Mouse (Mus musculus) embryo, embryonic 9.5 days (tissue): ENCODE results near the gene Gstm2.
A peak's percentile ranks its signal among the peaks of the same experiment; 100 is the strongest.
"Not testable (repeated sequence)": the region's sequence is repeated elsewhere in the genome, so short reads cannot be mapped to it uniquely, and the experiment has no call there.

Experiments
- DNase-seq: peaks from one replicate; pipeline ENCODE4 v3.0.0-alpha.2; 2017; ENCODE audit errors: extremely low spot score

Gene Gstm2

GRCm38 (mm10) chr3:107986041-107986562, at the start of gene Gstm2:
Gene Gstm2, minus strand, starts transcription at chr3:107986453.
- peak; percentile 36 for DNase-seq

GRCm38 (mm10) chr3:108033156-108033555, 46.9 kb upstream of the Gstm2 start:
- no peak for DNase-seq

- no peak for DNase-seq
Observed at GRCm38 (mm10) chr3:108032113-108032512, 45.9 kb upstream of the Gstm2 start.

DNA sequence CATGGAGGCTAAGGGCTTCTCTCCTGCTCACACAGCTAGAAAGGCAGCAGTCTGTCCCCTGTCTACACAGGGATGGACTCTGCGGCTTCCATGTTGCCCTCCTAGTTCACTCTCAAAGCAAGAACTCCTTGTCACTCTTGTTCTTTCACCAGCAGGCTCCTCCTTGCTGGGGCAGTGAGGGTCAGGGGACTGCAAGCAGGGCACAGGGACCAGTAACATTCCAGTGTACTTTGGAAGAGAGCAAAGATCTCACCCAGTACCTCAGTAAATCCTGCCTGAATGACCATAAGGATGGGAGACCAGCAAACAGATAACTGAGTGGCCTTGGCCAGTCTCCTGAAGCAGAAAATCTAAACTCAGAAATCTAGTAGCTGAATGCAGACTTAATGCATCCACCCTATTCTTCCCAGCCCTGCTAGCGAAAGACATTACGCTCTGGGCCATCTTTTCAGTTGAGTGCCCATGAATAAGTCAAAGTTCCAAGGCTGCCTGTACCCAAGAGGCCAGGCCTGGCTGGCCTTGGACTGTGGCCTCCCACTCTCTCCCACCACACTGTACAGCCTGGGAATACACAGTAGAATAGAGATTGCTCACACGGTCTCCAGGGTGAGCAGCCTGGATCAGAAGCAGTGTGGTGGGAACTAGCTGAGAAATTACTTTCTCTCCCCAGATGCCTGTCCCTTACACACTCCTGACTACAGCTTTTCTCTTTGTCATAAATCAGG, 42.5 kb upstream of the Gstm2 start:
- no peak for DNase-seq

DNA sequence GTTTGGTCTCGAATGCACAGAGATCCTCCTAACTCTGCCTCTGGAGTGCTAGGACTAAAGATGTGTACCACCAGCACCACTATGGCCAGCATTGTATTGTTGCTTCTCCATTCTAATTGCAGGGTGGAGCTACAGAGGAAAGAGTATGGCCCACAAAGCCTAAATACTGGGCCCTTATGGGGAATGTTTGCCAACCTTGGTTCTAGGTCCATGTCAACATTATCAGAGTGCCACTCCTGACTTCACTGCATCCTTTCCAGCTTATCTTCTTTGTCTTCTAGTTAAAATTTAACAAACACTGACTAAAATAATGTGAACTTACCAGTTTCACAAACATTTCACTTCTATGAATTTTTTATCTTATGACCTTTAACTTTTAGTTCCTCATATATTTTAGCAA, 40.3 kb upstream of the Gstm2 start:
- no peak for DNase-seq

DNA sequence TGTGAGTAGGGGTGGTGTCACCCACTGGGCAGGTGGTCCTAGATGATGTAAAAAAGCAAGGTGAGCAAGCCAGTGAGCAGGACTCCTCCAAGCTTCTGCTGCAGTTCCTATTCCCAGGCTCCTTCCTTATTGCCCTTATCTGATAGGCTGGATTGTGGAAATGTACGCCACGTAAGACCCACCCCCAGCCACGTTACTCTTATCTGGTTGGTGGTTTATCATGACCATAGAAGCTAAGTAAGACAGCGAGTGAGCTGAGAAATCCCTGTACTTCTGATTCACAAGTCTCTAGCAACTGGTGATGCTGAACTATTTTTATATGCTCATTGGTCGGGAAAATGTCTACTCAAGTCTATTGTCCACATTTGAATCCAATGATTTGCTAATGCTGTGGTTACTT, 39.8 kb upstream of the Gstm2 start:
- no peak for DNase-seq

- no peak for DNase-seq
Observed at GRCm38 (mm10) chr3:108025318-108025717, 39.1 kb upstream of the Gstm2 start.

GRCm38 (mm10) chr3:108022650-108023049, 36.4 kb upstream of the Gstm2 start:
- DNase-seq: no peak

DNA sequence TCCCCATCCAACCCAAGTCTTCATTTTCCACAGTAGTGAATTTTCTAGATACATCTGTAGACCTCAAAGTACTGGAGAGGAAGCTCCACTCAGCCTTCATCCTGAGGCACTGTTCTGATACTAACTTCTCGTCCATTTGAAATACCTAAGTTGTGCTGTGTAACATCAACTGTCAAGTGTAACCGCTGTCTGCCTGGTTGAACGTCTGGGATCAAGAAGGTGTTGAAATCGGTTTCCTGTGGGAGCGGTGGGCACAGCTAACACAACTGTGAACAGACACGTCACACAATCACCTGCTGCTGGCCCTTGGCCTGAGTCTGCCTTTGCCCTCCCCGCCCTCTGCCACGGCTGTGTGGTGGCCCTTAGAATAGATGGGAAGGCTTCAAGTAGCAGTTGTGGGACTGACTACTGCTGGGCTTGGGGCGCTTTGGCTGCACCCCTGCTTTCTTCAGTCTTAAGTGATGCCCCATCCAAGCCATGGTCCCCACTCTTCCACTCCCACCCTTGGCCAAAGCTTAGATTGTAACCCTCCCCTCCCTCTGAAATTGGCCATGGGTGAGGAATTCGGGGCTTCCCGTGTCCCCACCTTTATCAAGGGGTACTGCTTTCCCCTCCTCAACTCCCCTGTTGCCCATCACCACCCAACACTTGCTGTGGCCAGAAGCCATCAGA, 34.2 kb upstream of the Gstm2 start:
- not testable (repeated sequence) for DNase-seq

DNA sequence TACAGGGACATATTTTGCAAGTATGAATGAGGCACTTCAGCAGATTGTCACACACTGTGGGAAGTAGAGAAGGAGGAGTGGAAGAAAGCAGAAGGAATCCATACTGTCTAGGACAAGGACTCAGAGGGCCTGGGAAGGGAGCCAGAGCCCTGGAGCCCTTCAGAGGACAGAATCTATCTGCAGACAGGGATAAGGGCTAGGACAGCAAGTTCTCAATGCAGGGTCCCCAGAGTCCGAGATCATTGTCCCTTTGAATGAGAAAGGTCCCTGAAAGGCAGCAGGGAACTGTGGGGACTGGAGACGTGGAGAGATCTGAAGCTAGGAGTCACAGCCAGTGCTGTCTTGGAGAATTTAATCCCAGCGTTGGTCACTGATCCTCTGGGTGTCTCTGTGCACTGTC, 33.0 kb upstream of the Gstm2 start:
- not testable (repeated sequence) for DNase-seq

DNA sequence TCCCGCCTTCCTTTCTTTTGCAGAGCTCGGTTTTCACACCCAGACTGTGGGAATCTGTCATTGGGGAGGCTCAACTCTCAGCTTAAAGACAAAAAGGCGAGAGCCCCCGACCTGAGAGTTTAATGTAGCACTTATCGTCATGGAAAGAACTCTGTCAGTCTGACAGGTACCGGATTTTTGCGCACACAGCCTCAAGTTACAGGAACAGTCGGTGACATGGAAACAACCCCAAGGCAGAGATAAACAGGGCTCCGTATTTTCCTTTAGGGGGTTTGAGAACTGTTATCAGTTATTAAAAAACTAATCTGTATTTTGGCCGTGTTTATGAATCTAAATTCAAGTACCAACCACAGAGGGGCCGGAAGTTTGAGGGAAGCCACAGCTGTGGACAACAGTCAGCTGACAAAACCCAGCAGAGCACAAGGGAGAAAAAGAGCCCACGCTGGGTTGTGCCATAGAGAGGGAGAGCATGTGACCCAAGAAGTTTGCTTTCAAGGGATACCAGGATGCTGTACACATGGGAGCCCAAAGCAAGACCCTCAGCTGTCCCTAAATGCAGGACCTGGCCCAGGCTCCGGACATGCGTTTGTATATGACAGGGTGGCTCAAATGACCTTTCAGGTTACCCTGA, 32.1 kb upstream of the Gstm2 start:
- no peak for DNase-seq

- DNase-seq: peak; percentile 95
Observed at GRCm38 (mm10) chr3:108017473-108018189, 31.4 kb upstream of the Gstm2 start, which contains the start of gene Gstm1. Gene Gstm1, minus strand, starts transcription at chr3:108017973.

DNA sequence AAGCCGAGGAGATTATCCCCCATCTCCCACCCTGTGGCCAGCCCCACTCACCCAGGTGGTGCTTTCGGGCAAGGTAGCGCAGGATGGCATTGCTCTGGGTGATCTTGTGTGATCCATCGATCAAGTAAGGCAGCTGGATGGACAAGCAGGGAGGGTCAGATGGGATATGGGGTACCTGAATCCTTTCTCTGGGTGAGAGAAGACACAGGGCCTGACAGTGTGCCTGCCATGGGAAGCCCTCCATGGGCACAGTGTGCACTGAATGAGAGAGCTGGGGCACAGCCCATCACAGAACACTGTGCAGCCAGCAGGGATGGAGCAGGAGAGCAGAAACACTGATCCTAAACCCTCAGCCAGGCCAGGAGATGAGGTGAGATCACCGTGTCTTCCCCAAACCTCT, 30.2 kb upstream of the Gstm2 start:
- DNase-seq: not testable (repeated sequence)

GRCm38 (mm10) chr3:108014974-108015346, 28.7 kb upstream of the Gstm2 start:
- DNase-seq: no peak

DNA sequence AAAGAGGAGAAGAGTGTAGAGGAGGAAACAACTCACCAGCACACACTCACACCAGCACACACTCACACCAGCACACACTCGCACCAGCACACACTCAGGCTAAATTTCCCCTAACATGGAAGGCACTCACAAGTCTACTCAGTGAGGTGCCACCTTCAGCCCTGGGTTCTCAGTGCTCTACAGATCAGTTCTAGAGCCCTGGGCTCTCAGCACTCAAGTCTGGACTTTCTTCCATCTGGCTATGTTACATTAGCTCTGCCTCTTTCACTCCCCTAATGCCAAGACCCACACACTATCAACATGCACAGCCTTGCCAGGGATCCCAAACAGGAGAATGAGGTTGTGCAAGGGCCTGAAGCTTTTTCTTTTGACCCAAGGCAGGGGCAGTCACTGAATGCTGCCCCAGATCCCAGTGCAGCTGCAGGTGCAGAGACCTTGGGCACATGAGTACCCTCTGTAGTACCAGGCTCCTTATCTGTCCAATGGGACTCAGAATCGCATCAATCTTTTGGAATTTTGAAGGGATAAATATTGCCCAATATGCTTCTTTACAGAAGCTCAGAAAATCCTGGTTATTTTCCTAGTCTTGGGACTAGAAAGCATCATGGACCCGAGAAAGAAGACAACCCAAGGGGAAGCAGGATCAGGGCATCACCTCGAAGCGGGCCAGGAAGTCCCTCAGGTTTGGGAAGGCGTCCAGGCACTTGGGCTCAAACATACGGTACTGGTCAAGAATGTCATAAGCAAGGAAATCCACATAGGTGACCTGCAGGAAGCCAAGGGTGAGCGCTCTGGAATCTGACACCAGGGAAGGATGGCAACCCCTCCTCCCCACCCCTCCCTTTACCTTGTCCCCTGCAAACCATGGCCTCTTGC, 28.1 kb upstream of the Gstm2 start:
- no peak for DNase-seq

DNA sequence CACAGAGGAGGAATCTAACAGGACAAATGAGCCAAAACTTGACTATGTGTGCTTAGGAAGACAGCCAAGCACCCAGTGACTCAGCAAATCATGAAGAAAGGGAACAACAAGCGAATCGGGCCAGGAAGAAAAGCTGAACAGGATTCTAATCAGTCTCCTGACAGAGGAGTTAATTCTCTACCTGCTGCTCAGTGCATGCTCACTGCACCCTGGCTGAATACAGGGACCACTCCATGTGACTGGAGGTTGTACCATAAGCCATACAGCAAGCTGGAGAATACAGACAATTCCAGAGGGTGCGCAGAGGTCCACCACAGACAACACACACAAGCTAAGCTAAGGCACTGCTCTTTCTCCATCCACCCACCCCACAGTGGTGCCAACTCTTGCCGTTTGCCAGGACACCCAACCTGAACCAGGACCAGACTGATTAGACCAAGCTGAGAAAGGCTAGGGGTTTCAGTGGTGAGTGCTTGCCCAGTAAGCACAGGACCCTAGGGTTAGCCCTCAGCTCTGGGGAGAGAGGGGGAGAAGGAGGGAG, 27.1 kb upstream of the Gstm2 start:
- DNase-seq: no peak

DNA sequence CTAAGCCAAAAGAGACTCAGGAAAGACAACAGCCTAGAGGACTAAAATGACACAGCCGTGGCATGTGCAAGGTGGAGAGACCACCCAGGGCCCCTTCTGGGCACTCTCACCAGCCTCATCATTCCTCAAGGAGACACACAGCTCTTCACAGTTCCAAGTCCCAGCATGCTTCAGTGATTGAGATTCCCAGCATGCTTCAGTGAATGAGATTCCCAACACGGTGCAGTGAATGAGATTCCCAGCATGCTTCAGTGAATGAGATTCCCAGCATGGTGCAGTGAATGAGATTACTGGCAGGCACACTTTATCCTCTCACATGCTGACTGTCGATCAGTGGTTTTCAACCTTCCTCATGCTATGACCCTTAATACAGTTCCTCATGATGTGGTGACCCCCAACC, 25.3 kb upstream of the Gstm2 start:
- DNase-seq: no peak

DNA sequence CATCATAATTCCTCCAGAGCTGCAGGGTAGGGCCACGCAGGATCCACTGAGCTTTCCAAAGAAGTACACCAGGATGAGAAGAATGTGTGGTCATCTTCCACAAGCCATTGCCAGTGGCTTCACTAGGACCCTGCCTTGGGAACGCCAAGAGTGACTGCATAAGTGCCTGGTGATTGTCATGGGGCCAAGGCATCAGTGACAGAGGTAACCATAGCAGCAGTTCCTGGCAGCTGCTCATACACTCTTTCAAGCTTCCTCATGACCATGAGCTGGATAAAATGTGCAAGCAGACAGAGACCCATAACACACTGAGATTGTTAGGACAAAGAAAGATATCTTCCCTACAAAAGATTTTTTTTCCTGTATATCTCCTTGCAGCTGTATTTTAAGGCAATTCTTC, 24.0 kb upstream of the Gstm2 start:
- no peak for DNase-seq

- no peak for DNase-seq
Observed at GRCm38 (mm10) chr3:108002021-108002420, 15.8 kb upstream of the Gstm2 start.

GRCm38 (mm10) chr3:107999491-107999890, 13.2 kb upstream of the Gstm2 start:
- no peak for DNase-seq

DNA sequence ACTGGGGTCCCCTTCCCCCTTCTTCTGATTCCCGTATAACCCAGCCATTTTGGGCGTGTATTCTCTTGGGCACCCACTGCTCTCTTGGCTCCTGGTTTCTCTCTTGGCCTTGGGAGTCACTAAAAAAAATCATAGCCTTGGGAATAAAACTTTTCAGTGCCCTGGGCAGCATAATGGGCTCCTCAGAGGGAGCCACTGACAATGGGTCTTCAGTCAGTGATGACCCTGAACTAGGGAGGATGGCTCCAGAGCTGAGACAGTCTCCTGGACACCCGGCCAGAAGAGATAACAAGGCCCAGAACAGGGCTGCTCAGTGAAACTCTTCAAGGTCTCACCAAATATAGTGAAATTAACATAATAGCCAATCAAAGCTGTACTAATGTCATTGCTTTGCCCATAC, 12.3 kb upstream of the Gstm2 start:
- no peak for DNase-seq
